Mouse (Mus musculus) G1E (cell line): ENCODE measurements at regions not wholly inside any gene's neighbourhood (a gene's known extent, or its start where the extent isn't known, plus 50 kb on each side); places are given as distances from the start of the nearest gene placed in this dataset.

ENCODE experiments used
- ATAC-seq: 2 replicates; pipeline ENCODE4 v1.8.0; 2016; ENCODE audit warnings: mild to moderate bottlenecking; ENCODE audit not compliant: insufficient number of reproducible peaks, poor library complexity, low FRiP score, severe bottlenecking; ENCODE audit errors: extremely low read depth
- DNase-seq: peaks from one replicate; pipeline ENCODE4 v3.0.0; 2012; ENCODE audit warnings: low spot score
- H3K27me3 ChIP-seq: 2 replicates; pipeline ENCODE4 v1.6.1; 2012; ENCODE audit warnings: mild to moderate bottlenecking, low read length, inconsistent platforms; ENCODE audit not compliant: insufficient read depth
- H3K36me3 ChIP-seq: replicated peaks from 2 replicates; pipeline ENCODE3; 2012; ENCODE audit warnings: mild to moderate bottlenecking, inconsistent platforms
- H3K4me1 ChIP-seq: 2 replicates; pipeline ENCODE4 v1.6.1; 2012; ENCODE audit warnings: low read depth, low read length, inconsistent platforms, mixed read lengths; ENCODE audit not compliant: insufficient read depth
- H3K4me3 ChIP-seq: 2 replicates; pipeline ENCODE4 v1.5.1; 2012; ENCODE audit warnings: low read depth, mild to moderate bottlenecking, inconsistent platforms, low read length, moderate library complexity, mixed read lengths
- H3K9me3 ChIP-seq: replicated peaks from 2 replicates; pipeline ENCODE4 v1.6.1; 2012; ENCODE audit warnings: inconsistent platforms
- CTCF ChIP-seq: IDR thresholded peaks from 2 replicates; pipeline ENCODE4 v1.5.1; 2012; ENCODE audit warnings: low read depth, low read length, inconsistent platforms, mixed read lengths
- GATA1 ChIP-seq: IDR thresholded peaks from 2 replicates; pipeline ENCODE4 v1.6.1; 2012; ENCODE audit warnings: borderline replicate concordance, low read length, inconsistent platforms, mixed read lengths
- GATA2 ChIP-seq: IDR thresholded peaks from 2 replicates; pipeline ENCODE4 v1.6.1; 2012; ENCODE audit warnings: low read depth, low read length, inconsistent platforms, borderline replicate concordance
- POLR2AphosphoS5 ChIP-seq: IDR thresholded peaks from 2 replicates; pipeline ENCODE4 v1.6.1; 2012; ENCODE audit warnings: low read depth, low read length, inconsistent platforms; ENCODE audit not compliant: insufficient replicate concordance
- TAL1 ChIP-seq: conservative IDR thresholded peaks from 2 replicates; pipeline ENCODE4 v1.6.1; 2012; ENCODE audit warnings: low read depth, low read length, inconsistent platforms, mixed read lengths

- no peaks in the 10 kb centered on the region for H3K4me1 ChIP-seq
- no peaks in the 10 kb centered on the region for H3K9me3 ChIP-seq
- no peaks in the 10 kb centered on the region for H3K36me3 ChIP-seq
- H3K27me3 ChIP-seq, result no peaks in the 10 kb centered on the region
- H3K4me3 ChIP-seq, result no peak overlapping the region
- ATAC-seq (no peak), DNase-seq (no peak)
- TF ChIP-seq TAL1 (no peak), POLR2AphosphoS5 (no peak), CTCF (no peak), GATA1 (no peak), GATA2 (no peak)
These were observed 2222.4 kb downstream of the 4930444P10Rik start for GRCm38 (mm10) chr1:13870631-13871286.

- H3K27me3 ChIP-seq, result no peaks in the 10 kb centered on the region
- DNase-seq (no peak), ATAC-seq (no peak)
- H3K36me3 ChIP-seq, result no peaks in the 10 kb centered on the region
- H3K4me3 ChIP-seq, result no peak overlapping the region
- no peaks in the 10 kb centered on the region for H3K9me3 ChIP-seq
- H3K4me1 ChIP-seq, result no peaks in the 10 kb centered on the region
- TF ChIP-seq GATA2 (no peak), CTCF (no peak), TAL1 (no peak), GATA1 (no peak), POLR2AphosphoS5 (no peak)
These were observed 2227.4 kb downstream of the 4930444P10Rik start for GRCm38 (mm10) chr1:13865713-13866112.

GRCm38 (mm10) chr1:13863712-13864111 lies 2229.4 kb downstream of the 4930444P10Rik start:
- ATAC-seq, result no peak
- no peaks in the 10 kb centered on the region for H3K27me3 ChIP-seq
- no peak overlapping the region for H3K4me3 ChIP-seq
- H3K9me3 ChIP-seq, result no peaks in the 10 kb centered on the region
- H3K4me1 ChIP-seq, result no peaks in the 10 kb centered on the region
- no peak for TF ChIP-seq GATA1
- TF ChIP-seq GATA2, result no peak
- no peak for TF ChIP-seq POLR2AphosphoS5
- no peak for TF ChIP-seq TAL1
- no peak for TF ChIP-seq CTCF
- no peaks in the 10 kb centered on the region for H3K36me3 ChIP-seq
- no peak for DNase-seq

GRCm38 (mm10) chr1:13861070-13861511 lies 2232.0 kb downstream of the 4930444P10Rik start:
- Histone ChIP-seq H3K4me3 (no peak overlapping the region), H3K27me3 (no peaks in the 10 kb centered on the region), H3K9me3 (no peaks in the 10 kb centered on the region), H3K36me3 (no peaks in the 10 kb centered on the region), H3K4me1 (no peaks in the 10 kb centered on the region)
- no peak for TF ChIP-seq CTCF
- TF ChIP-seq GATA1, result no peak
- no peak for TF ChIP-seq TAL1
- TF ChIP-seq POLR2AphosphoS5, result no peak
- no peak for DNase-seq
- no peak for ATAC-seq

GRCm38 (mm10) chr1:13860469-13860868 lies 2232.7 kb downstream of the 4930444P10Rik start:
- H3K27me3 ChIP-seq, result no peaks in the 10 kb centered on the region
- TF ChIP-seq POLR2AphosphoS5 (no peak), CTCF (no peak), GATA2 (no peak), GATA1 (no peak), TAL1 (no peak)
- no peaks in the 10 kb centered on the region for H3K4me1 ChIP-seq
- H3K9me3 ChIP-seq, result no peaks in the 10 kb centered on the region
- DNase-seq, result no peak
- no peaks in the 10 kb centered on the region for H3K36me3 ChIP-seq
- no peak for ATAC-seq
- no peak overlapping the region for H3K4me3 ChIP-seq

GRCm38 (mm10) chr1:13859723-13860122 lies 2233.4 kb downstream of the 4930444P10Rik start:
- ATAC-seq, result no peak
- Histone ChIP-seq H3K27me3 (no peaks in the 10 kb centered on the region), H3K36me3 (no peaks in the 10 kb centered on the region), H3K4me1 (no peaks in the 10 kb centered on the region), H3K9me3 (no peaks in the 10 kb centered on the region), H3K4me3 (no peak overlapping the region)
- TF ChIP-seq TAL1, result no peak
- TF ChIP-seq GATA2, result no peak
- no peak for TF ChIP-seq CTCF
- no peak for TF ChIP-seq GATA1
- no peak for TF ChIP-seq POLR2AphosphoS5
- no peak for DNase-seq
